Mouse (Mus musculus) heart, postnatal 36 days (tissue): ENCODE results near the gene Psma6. TPM values are rescaled to one million over a fixed set of nuclear protein-coding genes. Genes with fewer than 3 reads are reported as not detected.

ENCODE experiments used
- DNase-seq, 2 experiments: peaks; one replicate each; pipeline ENCODE4 v3.0.0; 2021 to 2022
- intact Hi-C: fragments of 180-260 bp; cut with DNase I; formaldehyde crosslinking; loops from one replicate; pipeline ENCODE4 v1.15.1; 2025
- total RNA-seq, 2 experiments: library from RNA; stranded (reverse); gene quantifications; 2 replicates each; pipeline ENCODE4 v1.2.3; 2021

Psma6 gene
- total RNA-seq, 2 experiments from 2014 or later = 162 to 167 TPM

- intact Hi-C loops = no loop called here
These were observed 49.9 kb downstream of the Psma6 start for GRCm38 (mm10) chr12:55433802-55434435.

GRCm38 (mm10) chr12:55435080-55435479, 51.1 kb downstream of the Psma6 start:
- no peak for DNase-seq
- intact Hi-C loops = no loop called here

More at GRCm38 (mm10) chr12:55433802-55434435, 49.9 kb downstream of the Psma6 start:
- DNase-seq = peak in 1 of 2 experiments; percentile 17

- DNase-seq = peak in 1 of 2 experiments; percentile 30
- intact Hi-C loops = no loop called here
These were observed 53.3 kb downstream of the Psma6 start for GRCm38 (mm10) chr12:55437122-55437826.

- no peak for DNase-seq
- intact Hi-C loops = no loop called here
These were observed 54.0 kb downstream of the Psma6 start for GRCm38 (mm10) chr12:55438058-55438457.

- intact Hi-C loops = no loop called here
- no peak for DNase-seq
These were observed 54.7 kb downstream of the Psma6 start for GRCm38 (mm10) chr12:55438611-55439137.

- intact Hi-C loops = no loop called here
- no peak for DNase-seq
These were observed 56.4 kb downstream of the Psma6 start for GRCm38 (mm10) chr12:55440416-55440815.

- DNase-seq = no peak
- intact Hi-C loops = no loop called here
These were observed 58.2 kb downstream of the Psma6 start for GRCm38 (mm10) chr12:55442245-55442644.

GRCm38 (mm10) chr12:55442861-55443850, 59.1 kb downstream of the Psma6 start:
- DNase-seq = peak; percentile 79
- intact Hi-C loops = no loop called here

GRCm38 (mm10) chr12:55444031-55444451, 60.0 kb downstream of the Psma6 start:
- intact Hi-C loops = no loop called here
- no peak for DNase-seq

- no peak for DNase-seq
- intact Hi-C loops = no loop called here
These were observed 61.6 kb downstream of the Psma6 start for GRCm38 (mm10) chr12:55445583-55445982.

- no peak for DNase-seq
- intact Hi-C loops = loop anchor here (1.0 to 2.0 kb wide), 2 partner anchors 46 to 50 kb away; partner anchors contain the start of gene Nfkbia
These were observed 62.3 kb downstream of the Psma6 start for GRCm38 (mm10) chr12:55446366-55446745.

- DNase-seq = peak; percentile 76 to 82
- intact Hi-C loops = loop anchor here (1.0 to 2.0 kb wide), 2 partner anchors 45 to 50 kb away; partner anchors contain the start of gene Nfkbia
These were observed 62.8 kb downstream of the Psma6 start for GRCm38 (mm10) chr12:55446746-55447395.

GRCm38 (mm10) chr12:55447396-55447760, 63.4 kb downstream of the Psma6 start:
- intact Hi-C loops = loop anchor here (2.0 kb wide), 1 partner anchor 51 kb away; no protein-coding TSS in a partner anchor
- DNase-seq = no peak

GRCm38 (mm10) chr12:55448457-55448856, 64.4 kb downstream of the Psma6 start:
- intact Hi-C loops = no loop called here
- DNase-seq = no peak

- intact Hi-C loops = no loop called here
- DNase-seq = no peak
These were observed 65.0 kb downstream of the Psma6 start for GRCm38 (mm10) chr12:55449048-55449447.

GRCm38 (mm10) chr12:55450421-55450820, 66.4 kb downstream of the Psma6 start:
- intact Hi-C loops = no loop called here
- no peak for DNase-seq

GRCm38 (mm10) chr12:55452839-55453238, 68.8 kb downstream of the Psma6 start:
- DNase-seq = no peak
- intact Hi-C loops = no loop called here

GRCm38 (mm10) chr12:55453924-55454323, 69.9 kb downstream of the Psma6 start:
- DNase-seq = no peak
- intact Hi-C loops = no loop called here

GRCm38 (mm10) chr12:55455206-55455605, 71.2 kb downstream of the Psma6 start:
- no peak for DNase-seq
- intact Hi-C loops = no loop called here

- intact Hi-C loops = no loop called here
- DNase-seq = no peak
These were observed 72.1 kb downstream of the Psma6 start for GRCm38 (mm10) chr12:55456136-55456535.
